Mouse (Mus musculus) retina, postnatal 1 day (tissue): Measurements from ENCODE around the gene C8a.
A peak's percentile ranks its signal among the peaks of the same experiment; 100 is the strongest.

ENCODE experiments used
- DNase-seq: peaks from one replicate; pipeline ENCODE4 v3.0.0-alpha.2; 2012

C8a gene

DNA sequence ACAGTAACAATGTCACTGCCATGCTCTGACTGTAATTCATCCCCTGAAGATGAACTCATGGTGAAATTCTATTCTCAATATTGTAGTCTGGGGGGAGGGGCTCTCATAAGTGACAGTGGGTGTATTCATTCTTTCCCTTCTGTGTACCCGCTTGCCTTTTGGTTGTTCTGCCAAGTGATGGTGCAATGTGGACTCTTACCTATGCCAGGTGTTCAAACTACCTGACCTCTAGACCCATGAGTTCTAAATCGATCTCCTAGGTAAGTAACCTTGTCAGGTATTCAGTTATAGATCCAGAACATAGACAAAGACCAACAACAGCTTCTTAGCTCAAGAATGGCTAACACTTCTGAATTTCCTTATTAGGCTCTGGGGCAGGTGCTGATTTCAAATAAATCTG is 37.9 kb downstream of the C8a start:
- no peak for DNase-seq

GRCm38 (mm10) chr4:104835096-104835495 is 41.1 kb downstream of the C8a start:
- peak; percentile 54 for DNase-seq

DNA sequence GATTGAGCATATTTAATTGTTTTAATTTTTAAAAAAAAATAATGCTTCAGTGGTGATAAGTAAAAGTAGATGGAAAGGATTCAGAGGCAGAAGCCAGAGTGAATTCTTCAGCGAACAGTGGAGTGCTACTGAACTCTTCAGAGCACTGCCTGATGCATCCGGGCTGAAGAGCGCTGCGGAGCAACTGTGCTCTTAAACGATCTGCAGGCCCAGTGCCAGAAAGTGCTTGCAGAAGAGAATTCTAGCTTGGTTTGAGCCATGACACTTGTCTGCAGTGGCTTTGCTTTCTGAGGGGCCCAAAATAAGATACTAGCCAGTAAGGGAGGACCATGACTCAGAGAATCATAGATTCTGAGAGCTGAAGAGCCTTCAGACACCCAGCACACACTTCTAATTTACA is 47.3 kb downstream of the C8a start:
- DNase-seq, result no peak

- DNase-seq, result no peak
These were observed 51.7 kb downstream of the C8a start for GRCm38 (mm10) chr4:104824381-104825077.

GRCm38 (mm10) chr4:104823597-104824101 is 52.5 kb downstream of the C8a start:
- no peak for DNase-seq

DNA sequence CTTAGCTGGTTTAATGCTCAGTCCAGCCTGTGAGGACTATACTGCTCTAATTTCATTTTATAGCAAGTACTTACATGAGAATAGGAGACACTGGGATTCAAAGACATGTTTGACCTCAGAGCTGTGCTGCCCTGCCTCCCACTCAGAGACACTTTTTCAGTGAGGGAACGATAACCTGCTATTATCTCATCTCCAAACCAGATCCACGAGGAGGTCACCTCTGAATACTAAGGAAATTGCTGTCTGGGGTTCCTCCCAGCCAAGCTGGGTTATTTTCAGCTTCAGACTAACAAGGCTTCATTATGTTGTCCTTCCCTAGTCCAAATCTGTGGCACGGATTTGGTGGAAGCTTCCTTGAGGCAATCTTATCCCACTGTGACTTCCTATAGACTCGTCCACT is 56.3 kb downstream of the C8a start:
- no peak for DNase-seq

DNA sequence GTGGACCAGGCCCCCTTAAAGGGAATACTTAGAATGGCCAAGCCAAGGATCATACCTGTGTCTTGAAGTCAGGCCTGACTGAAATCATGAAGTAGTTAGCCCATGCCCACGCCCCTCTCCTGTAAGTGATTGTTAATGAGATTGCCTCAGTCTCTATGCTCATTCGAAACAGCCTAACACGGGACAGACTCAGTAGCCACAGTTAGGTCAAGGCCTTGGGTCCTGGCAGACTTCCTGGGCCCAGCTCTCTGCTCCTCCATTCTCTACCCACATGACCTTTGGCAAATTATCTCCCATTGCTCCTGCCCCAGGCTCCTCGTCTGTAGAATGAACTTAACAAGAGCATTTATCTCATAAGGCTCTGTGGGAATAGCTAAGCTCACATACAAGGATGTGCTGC is 57.2 kb downstream of the C8a start:
- DNase-seq, result no peak

DNA sequence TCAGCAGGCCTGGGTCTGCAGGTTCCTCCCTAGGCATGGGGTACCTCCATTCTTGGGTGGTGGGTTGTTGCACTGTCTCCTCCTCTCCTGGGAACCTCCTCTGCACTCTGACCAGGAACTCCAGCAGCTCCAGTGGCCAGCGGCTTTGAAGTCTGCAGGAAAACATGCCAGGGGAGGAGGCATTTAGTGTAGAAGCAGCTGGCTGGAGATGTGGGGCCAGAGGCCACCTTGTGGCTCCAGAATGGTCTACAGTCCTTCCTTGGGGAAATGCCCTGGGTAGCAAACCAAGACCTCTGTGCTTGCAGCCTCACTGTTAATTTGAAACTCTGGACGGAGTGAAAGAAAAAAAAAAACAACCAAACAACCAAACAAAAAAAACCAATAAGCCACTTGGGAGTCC is 58.7 kb downstream of the C8a start:
- no peak for DNase-seq

DNA sequence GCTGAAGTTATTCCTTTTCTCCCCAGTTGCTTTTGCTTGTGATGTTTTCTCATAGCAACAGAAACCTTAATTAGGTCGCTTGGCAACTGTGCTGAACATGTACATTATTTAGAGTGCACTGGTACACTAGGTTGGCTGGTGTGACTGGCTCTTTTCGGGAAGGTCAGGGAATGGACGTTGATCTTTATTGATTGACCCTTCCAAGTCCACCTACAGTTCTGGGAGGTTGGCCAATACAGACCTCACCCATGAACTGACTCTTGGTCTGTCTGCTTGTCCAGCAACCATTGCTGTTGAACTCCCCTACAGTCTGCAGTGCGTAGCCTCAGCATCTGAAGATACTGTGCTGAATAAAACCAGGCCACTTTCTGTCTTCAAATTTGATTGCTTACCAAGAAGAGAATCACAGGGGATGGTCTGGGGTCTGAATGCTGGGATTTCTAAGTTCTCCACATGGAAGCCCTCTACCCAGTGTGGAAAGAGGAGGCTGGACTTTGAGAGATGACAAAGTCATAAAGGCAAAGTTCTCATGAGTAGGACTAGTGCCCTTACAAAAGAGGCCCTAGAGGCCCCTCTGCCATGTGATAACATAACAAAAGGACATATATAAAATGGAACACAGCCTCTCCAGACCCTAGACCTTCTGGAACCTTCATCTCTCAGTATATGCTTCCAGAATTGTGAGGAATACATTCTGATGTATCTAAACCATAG is 59.5 kb downstream of the C8a start:
- no peak for DNase-seq

DNA sequence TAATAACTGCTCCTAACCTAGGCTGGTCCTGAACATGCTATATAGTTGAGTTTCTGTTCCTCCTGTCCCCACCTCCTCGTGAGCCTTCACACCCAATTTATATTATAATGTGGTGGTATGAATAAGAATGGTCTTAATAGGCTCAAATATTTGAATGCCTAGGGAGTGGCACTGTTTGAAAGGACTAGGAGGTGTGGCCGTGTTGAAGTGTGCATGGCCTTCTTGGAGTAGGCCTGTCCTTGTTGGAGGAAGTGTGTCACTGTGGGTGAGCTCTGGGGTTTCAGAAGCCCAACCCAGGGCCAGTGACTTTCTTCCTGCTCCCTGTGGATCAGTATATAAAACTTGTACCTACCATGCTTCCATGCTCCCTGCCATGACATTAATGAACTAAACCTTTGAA is 62.6 kb downstream of the C8a start:
- no peak for DNase-seq

- no peak for DNase-seq
These were observed 65.4 kb downstream of the C8a start for GRCm38 (mm10) chr4:104810710-104811286.

- peak; percentile 41 for DNase-seq
These were observed 70.6 kb downstream of the C8a start for GRCm38 (mm10) chr4:104805414-104806257.

GRCm38 (mm10) chr4:104804100-104804499 is 72.1 kb downstream of the C8a start:
- no peak for DNase-seq

- no peak for DNase-seq
These were observed 74.6 kb downstream of the C8a start for GRCm38 (mm10) chr4:104801625-104802024.

DNA sequence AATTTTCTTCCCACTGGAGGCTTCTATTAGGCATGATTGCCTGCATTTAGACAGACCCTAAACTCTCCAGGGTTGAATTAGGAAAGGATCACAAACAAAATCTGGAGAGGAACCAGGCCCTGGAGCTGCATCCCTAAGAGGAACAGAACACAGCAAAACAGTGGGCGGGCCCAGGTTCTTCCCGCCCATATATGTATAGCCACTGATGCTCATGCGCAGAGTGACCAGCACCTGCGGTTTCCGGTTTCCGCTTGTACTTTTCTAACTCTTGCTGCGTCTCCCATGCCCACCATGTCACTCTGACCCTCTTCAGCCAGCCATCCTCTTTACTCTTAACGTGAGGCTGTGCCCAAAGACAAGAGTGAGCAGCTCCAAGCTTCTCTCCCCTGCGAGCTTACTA is 77.2 kb downstream of the C8a start:
- DNase-seq, result no peak

- DNase-seq, result no peak
These were observed 84.1 kb downstream of the C8a start for GRCm38 (mm10) chr4:104792111-104792510.

- DNase-seq, result no peak
These were observed 93.9 kb downstream of the C8a start for GRCm38 (mm10) chr4:104782346-104782745.

- no peak for DNase-seq
These were observed 94.8 kb downstream of the C8a start for GRCm38 (mm10) chr4:104781441-104781840.

- DNase-seq, result no peak
These were observed 96.7 kb downstream of the C8a start for GRCm38 (mm10) chr4:104779460-104779859.

DNA sequence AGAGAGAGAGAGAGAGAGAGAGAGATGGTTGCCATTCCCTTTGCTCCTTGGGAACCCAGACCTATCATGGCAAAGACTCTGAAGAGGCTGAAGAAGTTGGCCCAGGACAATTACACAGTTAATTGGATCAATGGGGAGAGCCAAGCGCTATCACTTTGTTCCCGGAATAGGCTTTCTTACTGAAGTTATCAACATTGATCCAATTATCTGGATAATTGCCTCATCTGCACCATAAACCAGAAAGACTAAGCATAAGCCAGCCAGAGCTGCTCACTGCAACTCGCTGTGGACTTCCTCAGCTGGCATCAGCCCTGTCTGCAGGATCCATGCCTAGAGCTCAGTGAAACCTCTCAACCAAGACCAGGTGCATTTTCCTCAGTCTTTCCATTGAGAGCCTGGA is 100.6 kb downstream of the C8a start:
- DNase-seq, result peak; percentile 69

DNA sequence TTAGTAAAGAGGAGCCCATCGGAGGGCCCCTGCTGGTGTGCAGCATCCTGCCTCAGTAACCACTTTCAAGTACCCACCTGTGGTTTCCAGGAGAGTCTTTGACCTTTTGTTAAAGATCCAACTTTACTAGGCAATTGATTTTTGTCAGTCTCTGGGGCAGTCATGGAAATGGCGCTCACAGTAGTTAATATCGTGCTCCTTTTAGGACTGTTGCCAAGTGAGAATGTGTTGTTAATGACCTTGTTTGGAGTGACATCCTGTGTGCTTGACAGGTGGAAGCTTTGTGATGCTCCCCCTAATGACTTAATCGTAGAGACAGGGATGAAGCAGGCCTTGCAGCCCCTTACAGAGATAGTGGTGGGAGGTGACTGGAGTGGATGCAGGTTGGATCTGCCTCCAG is 105.9 kb downstream of the C8a start:
- no peak for DNase-seq

- no peak for DNase-seq
These were observed 106.6 kb downstream of the C8a start for GRCm38 (mm10) chr4:104769602-104770001.

DNA sequence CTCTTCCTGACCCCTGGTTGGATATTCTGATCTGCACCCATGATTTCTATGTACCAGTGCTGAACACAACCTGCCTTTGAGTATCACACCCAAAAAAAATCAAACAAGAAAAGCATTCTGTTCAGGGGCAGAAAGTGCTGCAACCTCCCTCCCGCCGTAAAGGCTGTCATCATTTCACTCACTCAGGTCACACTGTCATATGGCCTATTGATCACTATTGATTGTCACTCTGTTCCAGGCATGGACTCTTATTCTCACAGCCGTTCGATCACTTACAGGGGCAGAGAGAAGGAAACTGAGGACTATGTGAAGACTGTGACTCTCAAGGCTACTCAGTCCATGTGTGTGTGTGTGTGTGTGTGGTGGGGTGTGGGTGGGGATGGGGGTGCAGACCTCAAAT is 108.0 kb downstream of the C8a start:
- no peak for DNase-seq
